Mouse (Mus musculus) E14TG2a.4 (cell line): ENCODE results near the gene Shbg.
"Not testable (repeated sequence)": the region's sequence is repeated elsewhere in the genome, so short reads cannot be mapped to it uniquely, and the experiment has no call there.

ENCODE experiments used
- CTCF ChIP-seq: conservative IDR thresholded peaks from 2 replicates; pipeline ENCODE4 v1.5.1; 2014; ENCODE audit warnings: low read length
- NANOG ChIP-seq: IDR thresholded peaks from 2 replicates; pipeline ENCODE4 v1.6.1; 2014; ENCODE audit warnings: borderline replicate concordance, low read length, mixed read lengths
- POU5F1 ChIP-seq: IDR thresholded peaks from 2 replicates; pipeline ENCODE4 v1.6.1; 2014; ENCODE audit warnings: low read length, borderline replicate concordance

- not testable (repeated sequence) for TF ChIP-seq CTCF, POU5F1, NANOG
These were observed 3.5 kb downstream of the Shbg start for GRCm38 (mm10) chr11:69614257-69614588.
